Mouse (Mus musculus) heart, postnatal 25 days (tissue): ENCODE results near the gene Atg9b. TPM values are rescaled to one million over a fixed set of nuclear protein-coding genes. Genes with fewer than 3 reads are reported as not detected.

ENCODE experiments used
- DNase-seq: peaks from one replicate; pipeline ENCODE4 v3.0.0; 2022; ENCODE audit warnings: low spot score
- intact Hi-C: fragments of 180-260 bp; cut with DNase I; formaldehyde crosslinking; loops from one replicate; pipeline ENCODE4 v1.15.1; 2025
- total RNA-seq, 2 experiments: library from RNA; stranded (reverse); gene quantifications; 2 replicates each; pipeline ENCODE4 v1.2.3; 2021

Atg9b gene
- total RNA-seq, 2 experiments from 2014 or later = 0.42 to 1.2 TPM

GRCm38 (mm10) chr5:24356764-24357163, 35.2 kb downstream of the Atg9b start:
- intact Hi-C loops = loop anchor here (1.0 to 2.0 kb wide), 2 partner anchors 20 to 95 kb away; no protein-coding TSS in a partner anchor

GRCm38 (mm10) chr5:24353327-24353726, 38.6 kb downstream of the Atg9b start:
- DNase-seq = no peak
- intact Hi-C loops = no loop called here

More at GRCm38 (mm10) chr5:24356764-24357163, 35.2 kb downstream of the Atg9b start:
- DNase-seq = no peak

GRCm38 (mm10) chr5:24352251-24352859, 39.6 kb downstream of the Atg9b start:
- DNase-seq = peak; percentile 43
- intact Hi-C loops = no loop called here

- intact Hi-C loops = no loop called here
Measured at GRCm38 (mm10) chr5:24351701-24352171, 40.2 kb downstream of the Atg9b start.

GRCm38 (mm10) chr5:24351278-24351677, 40.7 kb downstream of the Atg9b start, which contains the start of gene Kcnh2:
Kcnh2 (minus strand) TSS chr5:24351604.
- intact Hi-C loops = no loop called here
- DNase-seq = no peak

More at GRCm38 (mm10) chr5:24351701-24352171, 40.2 kb downstream of the Atg9b start:
- DNase-seq = peak; percentile 69

GRCm38 (mm10) chr5:24350531-24351250, 41.3 kb downstream of the Atg9b start:
- intact Hi-C loops = no loop called here
- DNase-seq = no peak

GRCm38 (mm10) chr5:24350073-24350472, 41.9 kb downstream of the Atg9b start:
- no peak for DNase-seq
- intact Hi-C loops = no loop called here

GRCm38 (mm10) chr5:24348546-24348945, 43.4 kb downstream of the Atg9b start:
- no peak for DNase-seq
- intact Hi-C loops = no loop called here

- intact Hi-C loops = no loop called here
- DNase-seq = no peak
Measured at GRCm38 (mm10) chr5:24348128-24348527, 43.8 kb downstream of the Atg9b start.

GRCm38 (mm10) chr5:24347186-24347875, 44.6 kb downstream of the Atg9b start:
- intact Hi-C loops = no loop called here
- DNase-seq = no peak

- intact Hi-C loops = no loop called here
Measured at GRCm38 (mm10) chr5:24346313-24346712, 45.6 kb downstream of the Atg9b start.

GRCm38 (mm10) chr5:24344477-24345051, 47.4 kb downstream of the Atg9b start:
- intact Hi-C loops = no loop called here
- DNase-seq = no peak

More at GRCm38 (mm10) chr5:24346313-24346712, 45.6 kb downstream of the Atg9b start:
- DNase-seq = no peak

- DNase-seq = no peak
- intact Hi-C loops = no loop called here
Measured at GRCm38 (mm10) chr5:24343977-24344436, 47.9 kb downstream of the Atg9b start.

- intact Hi-C loops = no loop called here
- no peak for DNase-seq
Measured at GRCm38 (mm10) chr5:24343379-24343778, 48.6 kb downstream of the Atg9b start.

- intact Hi-C loops = no loop called here
Measured at GRCm38 (mm10) chr5:24342966-24343365, 49.0 kb downstream of the Atg9b start.

GRCm38 (mm10) chr5:24342205-24342963, 49.6 kb downstream of the Atg9b start:
- no peak for DNase-seq
- intact Hi-C loops = no loop called here

More at GRCm38 (mm10) chr5:24342966-24343365, 49.0 kb downstream of the Atg9b start:
- no peak for DNase-seq

GRCm38 (mm10) chr5:24337821-24338220, 54.1 kb downstream of the Atg9b start:
- intact Hi-C loops = loop anchor here (2.0 kb wide), 3 partner anchors 19 to 71 kb away; partner anchors contain the start of genes Abcb8 and Atg9b
- no peak for DNase-seq

GRCm38 (mm10) chr5:24337366-24337765, 54.6 kb downstream of the Atg9b start:
- intact Hi-C loops = loop anchor here (2.0 kb wide), 3 partner anchors 19 to 71 kb away; partner anchors contain the start of genes Abcb8 and Atg9b
- peak; percentile 44 for DNase-seq
